Mouse (Mus musculus) liver, embryonic 14.5 days (tissue): ENCODE data around the gene Idua. TPM values are rescaled to one million over a fixed set of nuclear protein-coding genes. Genes with fewer than 3 reads are reported as not detected.
A peak's percentile ranks its signal among the peaks of the same experiment; 100 is the strongest.

ENCODE experiments used
- ATAC-seq: fragments of 200-750 bp; cut with Nextera tagmentation; 2 replicates; pipeline ENCODE4 v1.8.0; 2017; ENCODE audit warnings: moderate number of reproducible peaks, mild to moderate bottlenecking, moderate library complexity; ENCODE audit not compliant: insufficient read depth
- DNase-seq, 3 experiments: peaks; one replicate each; pipeline ENCODE4 v3.0.0-alpha.2; 2012 to 2013; ENCODE audit warnings: low read depth in 3 of 3, low spot score in 3 of 3
- H3K27ac ChIP-seq: fragments of 300-500 bp; sonication (generic); 2 replicates; pipeline ENCODE4 v1.5.1; 2014; ENCODE audit warnings: moderate library complexity, mild to moderate bottlenecking, control low read depth, inconsistent platforms
- H3K27me3 ChIP-seq: fragments of 300-500 bp; sonication (generic); 2 replicates; pipeline ENCODE4 v1.6.1; 2014; ENCODE audit warnings: mild to moderate bottlenecking, low read length, moderate library complexity; ENCODE audit not compliant: control insufficient read depth, insufficient read depth
- H3K36me3 ChIP-seq: fragments of 300-500 bp; sonication (generic); replicated peaks from 2 replicates; pipeline ENCODE4 v1.6.1; 2014; ENCODE audit warnings: low read depth; ENCODE audit not compliant: control insufficient read depth, insufficient read depth
- H3K4me1 ChIP-seq, 2 experiments: fragments of 200-500 bp in 1 of 2; fragments of 300-500 bp in 1 of 2; sonication (generic) in 1 of 2; replicated peaks; 2 replicates each; pipeline ENCODE4 v1.6.1; 2012 to 2014; ENCODE audit warnings: antibody characterized with exemption in 1 of 2, inconsistent platforms in 1 of 2, low read length in 1 of 2; ENCODE audit not compliant: control insufficient read depth in 2 of 2, insufficient read depth in 2 of 2
- H3K4me2 ChIP-seq: fragments of 300-500 bp; sonication (generic); 2 replicates; pipeline ENCODE4 v1.6.1; 2014; ENCODE audit warnings: low read depth, mild to moderate bottlenecking, control low read depth, moderate library complexity
- H3K4me3 ChIP-seq, 2 experiments: fragments of 200-500 bp in 1 of 2; fragments of 300-500 bp in 1 of 2; sonication (generic) in 1 of 2; 2 replicates each; pipeline ENCODE4 v1.5.1; 2012 to 2014; ENCODE audit warnings: low read depth in 2 of 2, low read length in 2 of 2, mild to moderate bottlenecking in 2 of 2, control low read depth in 1 of 2, inconsistent platforms in 1 of 2, moderate library complexity in 1 of 2; ENCODE audit not compliant: insufficient read depth in 1 of 2
- H3K9ac ChIP-seq: fragments of 300-500 bp; sonication (generic); replicated peaks from 2 replicates; pipeline ENCODE4 v1.6.1; 2014; ENCODE audit warnings: mild to moderate bottlenecking, control low read depth, moderate library complexity
- H3K9me3 ChIP-seq: fragments of 300-500 bp; sonication (generic); 2 replicates; pipeline ENCODE4 v1.6.1; 2016; ENCODE audit warnings: low read length, mixed read lengths; ENCODE audit not compliant: control insufficient read depth
- CTCF ChIP-seq: IDR thresholded peaks from 2 replicates; pipeline ENCODE4 v1.5.1; 2016; ENCODE audit warnings: antibody characterized with exemption, low read depth, control low read depth
- EP300 ChIP-seq: IDR thresholded peaks from 2 replicates; pipeline ENCODE4 v1.6.1; 2016; ENCODE audit warnings: antibody characterized with exemption, low read depth
- WGBS: fragments of 180-500 bp; shearing (Covaris S2); extraction: QIAGEN DNeasy Blood & Tissue Kit; methylation state at CpG from one replicate; pipeline ENCODE4 v1.1.7; 2014; ENCODE audit not compliant: insufficient replicate concordance; 5-methylcytosine and 5-hydroxymethylcytosine counted together
- polyA plus RNA-seq, 2 experiments: library from polyadenylated mRNA; depleted of rRNA in 1 of 2; stranded (reverse) in 1 of 2; unstranded in 1 of 2; fragments of >200 nt; fragmentation: Nextera tagmentation in 1 of 2; extraction: Ambion mirVana in 1 of 2; gene quantifications; 2 replicates each; pipeline versions ENCODE4 v1.2.1 to v1.2.3; 2012 to 2014

Gene Idua
- polyA plus RNA-seq, 2 experiments: 2.9 to 3.1 TPM

DNA sequence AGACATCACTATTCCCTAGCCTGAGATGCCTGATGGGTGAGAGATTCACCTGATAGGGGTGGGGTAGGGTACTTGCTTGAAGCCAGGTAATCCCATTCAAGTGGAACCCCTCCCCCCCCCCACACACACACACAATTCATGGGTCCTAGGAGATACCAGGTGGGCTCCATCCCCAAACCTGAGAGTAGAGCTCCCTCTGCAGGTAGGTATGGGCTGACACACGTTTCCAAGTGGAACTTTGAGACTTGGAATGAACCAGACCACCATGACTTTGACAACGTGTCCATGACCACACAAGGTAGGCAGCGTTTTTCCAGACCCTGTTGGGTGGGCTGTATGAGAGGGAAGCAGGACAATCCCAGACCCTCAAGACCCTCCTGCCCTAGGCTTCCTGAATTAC is 19.8 kb downstream of the Idua start:
- no peak overlapping the region for H3K27ac ChIP-seq
- no peak overlapping the region for H3K4me2 ChIP-seq
- no peak overlapping the region for H3K4me3 ChIP-seq
- 35% methylated on average over 3 of the region's 3 CpGs for whole genome bisulfite sequencing
- DNase-seq (no peak), ATAC-seq (no peak)
- H3K27me3 ChIP-seq: no peaks in the 10 kb centered on the region
- no peaks in the 10 kb centered on the region; the same call in 1 of the 2 replicates for H3K36me3 ChIP-seq
- TF ChIP-seq EP300 (no peak), CTCF (peak; percentile 83)
- no peaks in the 10 kb centered on the region for H3K9me3 ChIP-seq
- H3K4me1 ChIP-seq: peaks cover 30 to 31% of the 10 kb centered on the region in 2 experiments
- no peak overlapping the region for H3K9ac ChIP-seq

DNA sequence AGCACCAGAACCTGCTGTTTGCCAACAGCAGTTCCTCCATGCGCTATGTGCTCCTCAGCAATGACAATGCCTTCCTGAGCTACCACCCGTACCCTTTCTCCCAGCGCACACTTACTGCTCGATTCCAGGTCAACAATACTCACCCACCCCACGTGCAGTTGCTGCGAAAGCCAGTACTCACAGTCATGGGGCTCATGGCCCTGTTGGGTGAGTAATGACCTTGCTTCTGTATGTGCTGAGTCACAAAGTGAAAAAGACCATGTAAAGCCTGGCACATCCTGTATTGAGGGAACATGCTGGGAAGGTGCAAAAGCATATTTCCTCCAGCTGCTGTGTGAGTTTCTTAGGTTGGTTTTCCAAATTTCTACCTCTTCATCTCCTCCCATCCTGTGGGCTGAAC is 20.7 kb downstream of the Idua start:
- Histone ChIP-seq H3K27ac (no peak overlapping the region), H3K9me3 (no peaks in the 10 kb centered on the region), H3K27me3 (no peaks in the 10 kb centered on the region), H3K9ac (no peak overlapping the region), H3K4me1 (peaks cover 20 to 21% of the 10 kb centered on the region in 2 experiments), H3K4me3 (no peak overlapping the region), H3K4me2 (no peak overlapping the region), H3K36me3 (no peaks in the 10 kb centered on the region; the same call in 1 of the 2 replicates)
- WGBS: 77% methylated on average over 6 of the region's 6 CpGs
- TF ChIP-seq CTCF: no peak
- TF ChIP-seq EP300: no peak
- DNase-seq: no peak
- no peak for ATAC-seq

DNA sequence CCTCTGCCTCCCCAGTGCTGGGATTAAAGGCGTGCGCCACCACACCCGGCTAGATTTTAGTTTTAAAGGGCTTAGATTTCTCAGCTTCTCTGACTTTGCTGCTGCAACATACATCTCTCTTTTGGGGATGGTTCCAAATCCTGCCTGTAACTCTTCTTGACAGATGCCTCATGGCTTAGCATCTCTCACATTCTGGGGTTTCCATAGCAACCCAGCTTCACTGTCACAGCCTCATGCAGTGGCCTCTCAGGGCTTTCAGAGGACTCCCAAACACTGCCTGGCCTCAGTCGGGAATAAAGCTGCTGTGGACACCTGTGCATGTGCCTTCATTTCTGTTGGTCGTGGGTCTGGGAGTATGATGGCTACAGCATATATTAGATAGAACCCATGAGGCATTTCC is 29.0 kb downstream of the Idua start:
- Histone ChIP-seq H3K9ac (no peak overlapping the region), H3K4me1 (peaks cover 0 to 15% of the 10 kb centered on the region in 2 experiments; a peak in 3 of 4 replicates), H3K36me3 (no peaks in the 10 kb centered on the region), H3K27me3 (no peaks in the 10 kb centered on the region), H3K27ac (no peak overlapping the region), H3K9me3 (no peaks in the 10 kb centered on the region), H3K4me2 (no peak overlapping the region), H3K4me3 (no peak overlapping the region)
- no peak for ATAC-seq
- WGBS: 68% methylated on average over 5 of the region's 5 CpGs
- TF ChIP-seq CTCF (no peak), EP300 (no peak)
- DNase-seq: no peak

DNA sequence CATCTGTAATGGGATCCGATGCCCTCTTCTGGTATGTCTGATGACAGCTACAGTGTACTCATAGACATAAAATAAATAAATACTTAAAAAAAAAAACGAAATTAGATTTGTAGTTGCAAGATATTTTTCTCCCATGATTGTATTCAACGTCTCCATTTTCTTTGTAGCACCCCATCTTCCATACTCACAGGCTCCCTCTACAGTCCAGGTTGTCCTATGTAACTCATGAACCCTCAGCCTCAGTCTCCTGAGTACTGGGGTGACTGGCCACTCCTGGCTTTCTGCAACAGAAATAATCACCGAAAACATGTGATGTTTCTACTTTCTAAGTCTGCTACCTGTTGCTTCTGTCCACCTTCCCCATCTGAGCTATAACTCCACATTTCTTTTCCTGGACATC is 31.0 kb downstream of the Idua start:
- H3K4me3 ChIP-seq: no peak overlapping the region
- H3K27ac ChIP-seq: no peak overlapping the region
- no peaks in the 10 kb centered on the region for H3K36me3 ChIP-seq
- TF ChIP-seq EP300 (no peak), CTCF (peak; percentile 54)
- H3K4me1 ChIP-seq: peaks cover 0 to 21% of the 10 kb centered on the region in 2 experiments; a peak in 3 of 4 replicates
- H3K9ac ChIP-seq: no peak overlapping the region
- H3K4me2 ChIP-seq: no peak overlapping the region
- DNase-seq: no peak
- ATAC-seq: no peak
- WGBS: 53% methylated on average over 4 of the region's 4 CpGs
- no peaks in the 10 kb centered on the region for H3K27me3 ChIP-seq
- no peaks in the 10 kb centered on the region for H3K9me3 ChIP-seq

DNA sequence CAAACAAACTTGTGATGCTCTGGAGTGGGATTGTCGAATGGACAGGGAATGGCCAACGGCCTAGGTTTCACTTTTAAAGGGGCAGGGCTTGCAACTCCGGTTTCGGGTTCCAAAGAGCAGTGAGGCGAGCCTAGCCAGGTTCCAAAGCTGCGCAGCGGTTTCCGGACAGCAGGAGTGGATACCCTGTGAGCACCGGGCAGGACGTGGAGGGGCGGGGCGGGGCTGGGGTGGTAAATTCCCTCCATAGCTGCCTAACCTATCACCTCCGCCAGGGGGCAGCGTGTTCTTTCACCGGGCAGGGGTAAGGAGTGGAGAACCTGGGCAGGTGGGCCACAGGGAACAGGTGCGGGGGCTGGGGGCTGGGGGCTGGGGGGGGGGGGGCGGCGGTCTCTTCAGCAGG is 32.1 kb downstream of the Idua start, which contains the start of gene Fgfrl1:
Fgfrl1 (plus strand) TSS at position 112 of the 400 bp plus-strand sequence.
- no peaks in the 10 kb centered on the region for H3K27me3 ChIP-seq
- ATAC-seq (no peak), DNase-seq (peak in 1 of 3 experiments; percentile 65)
- WGBS: 2% methylated on average over 16 of the region's 18 CpGs
- peak within 1 kb of the TSS; percentile 88 for H3K4me2 ChIP-seq
- H3K9ac ChIP-seq: peak within 1 kb of the TSS; percentile 43
- H3K4me1 ChIP-seq: peaks cover 0 to 21% of the 10 kb centered on the region in 2 experiments; a peak in 3 of 4 replicates
- no peaks in the 10 kb centered on the region for H3K36me3 ChIP-seq
- peak within 1 kb of the TSS; percentile 67 to 85 for H3K4me3 ChIP-seq
- no peak within 1 kb of the TSS; the same call in 1 of the 2 replicates for H3K27ac ChIP-seq
- no peaks in the 10 kb centered on the region for H3K9me3 ChIP-seq
- peak; percentile 85 for TF ChIP-seq CTCF
- TF ChIP-seq EP300: no peak
